ENCODE assay signal across 20 mouse cellular contexts in the genomic region with DNA sequence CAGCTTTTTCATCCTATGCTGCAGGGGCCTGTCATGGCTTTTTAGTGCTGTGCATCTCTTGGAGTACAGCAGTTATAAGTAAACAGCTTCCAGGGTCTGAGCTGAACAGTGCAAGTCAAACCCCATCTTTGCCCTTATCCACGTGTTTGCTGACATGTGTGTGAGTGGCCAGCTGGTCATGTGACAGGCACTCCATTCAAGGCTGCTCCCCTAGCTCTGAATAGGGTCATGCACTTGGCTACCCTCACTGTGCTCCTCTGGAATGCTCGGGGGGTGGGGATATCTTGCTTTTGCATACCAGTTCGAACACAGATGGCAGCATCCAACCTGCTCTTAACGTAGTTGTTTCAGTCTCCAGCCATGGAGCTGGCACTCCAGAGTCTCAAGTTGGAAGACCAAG. TPM values are rescaled to one million over a fixed set of nuclear protein-coding genes. Genes with fewer than 3 reads are reported as not detected.
DNase-seq lines count a peak whose midpoint lies in the region; ATAC-seq and TF ChIP-seq lines count a peak whose summit lies in the region.
"Had no signal": no experiment of that assay in that cellular context is flagged by ENCODE, and none has a peak within 500 bp of the region (broad histone marks: within the 10 kb centered on the region; RNA-seq: fewer than 3 reads in every experiment).

No protein-coding gene starts in this region.

- no peak overlapping the region for H3K4me3 ChIP-seq in heart, embryonic 15.5 days
- no peak overlapping the region for H3K4me3 ChIP-seq in kidney, adult 2 months (ENCODE audit: insufficient read depth, low read depth, low read length)
- no peak overlapping the region for H3K4me3 ChIP-seq in lung, embryonic 16.5 days (ENCODE audit: low read length)
- H3K4me3 ChIP-seq: hindbrain, embryonic 10.5 days; intestine, embryonic 15.5 days; layer of hippocampus, adult 2 months; limb, embryonic 15.5 days; liver, embryonic 15.5 days; neural tube, embryonic 15.5 days; stomach, embryonic 15.5 days had no signal

- H3K9ac ChIP-seq in heart, embryonic 15.5 days, result no peak overlapping the region
- no peak overlapping the region for H3K9ac ChIP-seq in lung, embryonic 16.5 days (ENCODE audit: low read length)
- H3K9ac ChIP-seq: intestine, embryonic 15.5 days; limb, embryonic 15.5 days; liver, embryonic 15.5 days; neural tube, embryonic 15.5 days; stomach, embryonic 15.5 days had no signal

- H3K27ac ChIP-seq in heart, embryonic 15.5 days, result no peak overlapping the region
- no peak overlapping the region for H3K27ac ChIP-seq in kidney, adult 2 months (ENCODE audit: insufficient read depth, low read depth, low read length)
- no peak overlapping the region for H3K27ac ChIP-seq in lung, embryonic 16.5 days (ENCODE audit: low read length)
- H3K27ac ChIP-seq: hindbrain, embryonic 10.5 days; intestine, embryonic 15.5 days; layer of hippocampus, adult 2 months; limb, embryonic 15.5 days; liver, embryonic 15.5 days; neural tube, embryonic 15.5 days; stomach, embryonic 15.5 days had no signal

- H3K4me1 ChIP-seq in heart, embryonic 15.5 days (replicated peaks), result peaks cover 29% of the 10 kb centered on the region
- no peaks in the 10 kb centered on the region for H3K4me1 ChIP-seq in kidney, adult 2 months (ENCODE audit: control insufficient read depth, insufficient read depth, low read length)
- peaks cover 2% of the 10 kb centered on the region; the same call in 1 of the 2 replicates for H3K4me1 ChIP-seq in lung, embryonic 16.5 days (replicated peaks; ENCODE audit: control insufficient read depth, insufficient read depth, low read length)
- H3K4me1 ChIP-seq: intestine, embryonic 15.5 days; liver, embryonic 15.5 days; neural tube, embryonic 15.5 days; stomach, embryonic 15.5 days had no signal

- H3K27me3 ChIP-seq in heart, embryonic 15.5 days, result no peaks in the 10 kb centered on the region
- H3K27me3 ChIP-seq in kidney, adult 2 months (replicated peaks; ENCODE audit: control insufficient read depth, insufficient read depth, low read length), result no peaks in the 10 kb centered on the region
- no peaks in the 10 kb centered on the region for H3K27me3 ChIP-seq in lung, embryonic 16.5 days (ENCODE audit: control insufficient read depth, insufficient read depth, low read depth, low read length)
- H3K27me3 ChIP-seq: intestine, embryonic 15.5 days; limb, embryonic 15.5 days; liver, embryonic 15.5 days; neural tube, embryonic 15.5 days had no signal

- no peak for TF ChIP-seq CTCF in kidney, adult 2 months (conservative IDR thresholded peaks at IDR 0.05; ENCODE audit: insufficient read depth, insufficient read length, low read depth, low read length)

- no peak overlapping the region for H3K4me2 ChIP-seq in heart, embryonic 15.5 days
- no peak overlapping the region for H3K4me2 ChIP-seq in lung, embryonic 16.5 days (ENCODE audit: low read depth, low read length)
- H3K4me2 ChIP-seq: intestine, embryonic 15.5 days; limb, embryonic 15.5 days; liver, embryonic 15.5 days; neural tube, embryonic 15.5 days; stomach, embryonic 15.5 days had no signal

- no peak for DNase-seq in heart, adult 8-10 months (ENCODE audit: low spot score)
- peak; percentile 37 for DNase-seq in kidney, adult 2 months
- no peak for DNase-seq in kidney, postnatal 10 days
- no peak for DNase-seq in lung, postnatal 25 days (ENCODE audit: low spot score)
- DNase-seq in adrenal gland, postnatal 14 days, result no peak
- DNase-seq: cerebellum, adult 18-20 months; layer of hippocampus, postnatal 36 days; lung, postnatal 4 days; thymus, adult 18-20 months; thymus, postnatal 4 days had no signal

- no peaks in the 10 kb centered on the region for H3K36me3 ChIP-seq in heart, embryonic 15.5 days
- no peaks in the 10 kb centered on the region for H3K36me3 ChIP-seq in kidney, adult 2 months (ENCODE audit: control insufficient read depth, insufficient read depth, low read length)
- no peaks in the 10 kb centered on the region for H3K36me3 ChIP-seq in lung, embryonic 16.5 days (ENCODE audit: control insufficient read depth, insufficient read depth, low read length)
- H3K36me3 ChIP-seq: hindbrain, embryonic 10.5 days; intestine, embryonic 15.5 days; limb, embryonic 15.5 days; liver, embryonic 15.5 days; neural tube, embryonic 15.5 days; stomach, embryonic 15.5 days had no signal

- no peaks in the 10 kb centered on the region for H3K9me3 ChIP-seq in heart, embryonic 15.5 days (replicated peaks)
- no peaks in the 10 kb centered on the region for H3K9me3 ChIP-seq in lung, embryonic 16.5 days (ENCODE audit: control insufficient read depth, low read length)
- H3K9me3 ChIP-seq: hindbrain, embryonic 10.5 days; intestine, embryonic 15.5 days; limb, embryonic 15.5 days; liver, embryonic 15.5 days; neural tube, embryonic 15.5 days; stomach, embryonic 15.5 days had no signal

- ATAC-seq in heart, embryonic 15.5 days (replicated peaks; ENCODE audit: insufficient number of reproducible peaks, insufficient read depth, low FRiP score, low read depth), result peak; percentile 41; the same call in 1 of the 2 replicates
- ATAC-seq in lung, embryonic 16.5 days (ENCODE audit: low read depth), result peak; percentile 43; the same call in 1 of the 2 replicates
- ATAC-seq: intestine, embryonic 15.5 days; midbrain, embryonic 16.5 days had no signal

- TF ChIP-seq POLR2A in kidney, adult 2 months (IDR thresholded peaks at IDR 0.05; ENCODE audit: low read depth, low read length), result no peak

- 22% methylated on average over 4 of the region's 4 CpGs for WGBS in heart, embryonic 15.5 days
- 31% methylated on average over 4 of the region's 4 CpGs for WGBS in kidney, adult 2 months
- WGBS in lung, embryonic 16.5 days, result 12% methylated on average over 4 of the region's 4 CpGs

RNA-seq across cellular contexts. Expression of a gene that starts 19.7 kb away (rescaled TPM):
- 22.6 and 27.1 TPM in 2 replicates for polyA plus RNA-seq in heart, embryonic 15.5 days (2015; fragmentation: Nextera tagmentation; extraction: Ambion mirVana)
- 10 to 100 TPM; 16.3 to 21.5 (median 20.7) TPM for total RNA-seq in heart, adult 8-10 months (2022)
- 17.2 and 19.7 TPM in 2 replicates for polyA plus RNA-seq in kidney, adult 2 months (2012; rRNA removed)
- 19.4 and 20.8 TPM in 2 replicates for polyA plus RNA-seq in lung, embryonic 16.5 days (2015; fragmentation: Nextera tagmentation; extraction: Ambion mirVana)
- 20.8 and 24.9 TPM in 2 replicates for total RNA-seq in adrenal gland, postnatal 14 days (2021)
